Mouse (Mus musculus) subcutaneous adipose tissue, adult 2 months (tissue): ENCODE results near the gene C1qtnf3. TPM values are rescaled to one million over a fixed set of nuclear protein-coding genes. Genes with fewer than 3 reads are reported as not detected.

Source experiments
- polyA plus RNA-seq: library from polyadenylated mRNA; depleted of rRNA; stranded (reverse); fragments of >200 nt; gene quantifications from 2 replicates; pipeline ENCODE4 v1.2.3, GENCODE M21; 2012; ENCODE audit warnings: low replicate concordance; rRNA removed

The C1qtnf3 gene
- 7.9 and 76.5 TPM in 2 replicates for polyA plus RNA-seq

DNA sequence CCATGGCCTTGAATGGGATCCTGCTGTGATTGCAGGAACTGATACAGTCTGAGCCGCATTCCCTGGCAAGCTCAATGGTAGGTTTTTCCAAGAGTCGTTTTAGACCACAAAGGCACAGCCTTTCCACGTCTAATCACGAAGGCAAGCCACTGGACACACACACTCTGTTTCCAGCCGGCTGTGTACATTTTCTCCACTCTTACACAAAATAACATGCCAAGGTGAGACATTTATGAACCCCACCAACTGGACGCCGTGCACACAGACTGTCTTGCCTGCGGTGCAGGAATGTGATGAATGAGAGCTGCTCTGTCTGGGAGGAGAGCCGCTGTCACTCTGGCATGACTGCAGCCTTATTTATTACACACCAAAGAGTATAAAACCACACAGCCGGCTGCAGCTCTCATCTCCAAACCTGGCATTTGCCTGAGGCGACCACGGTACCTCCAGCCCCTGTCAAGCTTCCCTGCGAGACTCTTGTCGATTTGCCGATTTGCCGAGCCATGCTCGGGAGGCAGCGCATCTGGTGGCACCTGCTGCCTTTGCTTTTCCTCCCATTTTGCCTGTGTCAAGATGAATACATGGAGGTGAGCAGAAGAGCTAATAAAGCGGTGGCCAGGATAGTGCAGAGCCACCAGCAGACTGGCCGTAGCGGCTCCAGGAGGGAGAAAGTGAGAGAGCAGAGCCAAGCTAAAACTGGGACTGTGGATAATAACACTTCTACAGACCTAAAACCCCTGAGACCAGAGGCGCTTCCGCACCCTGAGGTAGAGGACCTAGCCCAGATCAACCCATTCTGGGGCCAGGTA lies at the start of gene C1qtnf3:
C1qtnf3 (plus strand) TSS at position 382 of the 809 bp plus-strand sequence.

DNA sequence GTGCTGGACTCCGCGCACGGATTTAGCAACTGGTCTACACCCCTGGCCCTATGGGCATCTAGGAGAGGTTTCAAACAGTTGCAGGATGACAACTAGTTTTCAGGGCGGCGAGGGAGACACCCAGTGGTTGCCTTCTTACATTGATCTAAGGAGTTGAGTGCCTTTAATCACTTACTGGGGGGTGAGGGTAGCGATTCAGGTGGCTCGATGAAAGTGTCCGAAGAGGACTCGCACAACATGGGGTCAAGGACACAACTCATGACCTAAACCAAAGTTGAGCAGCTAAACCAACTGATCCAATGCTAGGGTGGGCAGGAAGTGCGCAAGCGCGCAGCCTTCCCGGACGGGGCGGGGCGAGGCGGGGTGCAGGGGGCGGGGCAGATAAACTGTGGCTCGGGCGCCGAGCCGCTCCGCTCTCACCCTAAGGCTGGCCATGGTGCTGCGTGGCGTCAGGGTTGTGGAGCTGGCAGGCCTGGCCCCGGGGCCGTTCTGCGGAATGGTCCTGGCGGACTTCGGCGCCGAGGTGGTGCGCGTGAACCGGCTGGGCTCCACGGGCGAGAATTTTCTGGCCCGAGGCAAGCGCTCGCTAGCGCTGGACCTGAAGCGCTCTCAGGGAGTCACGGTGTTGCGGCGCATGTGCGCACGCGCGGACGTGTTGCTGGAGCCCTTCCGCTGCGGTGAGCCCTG lies 29.4 kb downstream of the C1qtnf3 start, which contains the start of gene Amacr:
Amacr (plus strand) TSS at position 380 of the 687 bp plus-strand sequence.

DNA sequence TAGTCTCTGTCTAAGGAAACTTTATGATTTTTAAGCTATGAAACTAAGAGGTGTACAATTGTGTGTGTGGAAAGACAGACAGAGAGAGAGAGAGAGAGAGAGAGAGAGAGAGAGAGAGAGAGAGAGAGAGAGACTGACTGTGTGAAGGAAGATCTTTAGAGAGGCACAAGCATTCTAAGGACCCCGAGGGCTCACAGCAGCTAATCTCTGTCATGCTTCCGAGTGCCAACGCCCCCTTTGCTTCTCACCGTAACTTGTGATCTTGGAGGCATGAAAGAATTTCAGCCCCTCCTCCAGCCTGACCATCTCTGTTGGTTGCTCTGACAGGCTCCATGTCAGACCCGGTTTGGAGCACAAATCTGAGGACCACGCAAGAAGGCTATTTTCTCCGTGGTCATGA lies 48.3 kb downstream of the C1qtnf3 start, which contains the start of gene Slc45a2:
Slc45a2 (plus strand) TSS at position 301 of the 400 bp plus-strand sequence.

Other genes with a start within 250 kb of the C1qtnf3 start
- gene Rai14, start 237.7 kb upstream of the C1qtnf3 start, polyA plus RNA-seq = 2.7 and 5.1 TPM in 2 replicates
- gene Amacr, start 29.4 kb downstream of the C1qtnf3 start, polyA plus RNA-seq = 9.5 and 10.4 TPM in 2 replicates
- 0.03 TPM in 1 of 2 replicates, not detected in the other for gene Slc45a2, start 48.4 kb downstream of the C1qtnf3 start, polyA plus RNA-seq
- 0.04 and 0.05 TPM in 2 replicates for gene Rxfp3, start 85.7 kb downstream of the C1qtnf3 start, polyA plus RNA-seq
- 10.2 and 11.8 TPM in 2 replicates for gene Adamts12, start 112.5 kb downstream of the C1qtnf3 start, polyA plus RNA-seq